Mouse (Mus musculus): ENCODE results near the gene Pik3c2b. TPM values are rescaled to one million over a fixed set of nuclear protein-coding genes. Genes with fewer than 3 reads are reported as not detected.

Gene Pik3c2b
- polyA plus RNA-seq, 1 experiment from 2014 or later: 13.8 TPM

DNA sequence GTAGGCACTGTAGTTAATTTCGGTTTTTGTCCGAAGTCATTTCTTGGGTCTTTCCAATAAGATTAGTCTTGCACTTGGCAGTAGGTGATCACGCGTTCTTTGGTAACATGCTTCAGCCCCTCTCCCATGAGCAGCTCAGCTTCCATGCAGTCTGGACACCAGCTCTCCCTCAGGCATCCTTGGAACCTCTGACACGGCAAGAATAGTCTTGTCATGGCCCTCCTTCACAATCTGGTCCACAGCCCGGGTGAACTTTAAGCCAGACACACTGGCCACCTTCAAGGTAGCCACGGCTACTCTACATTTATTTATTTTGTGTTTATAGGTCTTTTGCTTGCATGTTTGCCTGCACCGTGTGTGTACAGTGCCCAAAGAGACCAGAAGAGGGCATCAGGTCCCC lies 102.7 kb downstream of the Pik3c2b start:
- H3K4me3 ChIP-seq (ENCODE audit: low read depth, low read length): no peak overlapping the region
- H3K36me3 ChIP-seq (ENCODE audit: control insufficient read depth, insufficient read depth, low read length): no peaks in the 10 kb centered on the region
- WGBS: 94% methylated on average over 8 of the region's 8 CpGs
- no peak for ATAC-seq (ENCODE audit: insufficient number of reproducible peaks, insufficient read depth, low FRiP score, low read depth)
- H3K27ac ChIP-seq (ENCODE audit: low read length): no peak overlapping the region
- no peaks in the 10 kb centered on the region for H3K27me3 ChIP-seq (ENCODE audit: control insufficient read depth, insufficient read depth, low read length)
- no peaks in the 10 kb centered on the region for H3K4me1 ChIP-seq (ENCODE audit: control insufficient read depth, insufficient read depth, low read length)
- 0 out of 2 replicates have a peak, but pooled peaks cover 4% of the 10 kb centered on the region for H3K9me3 ChIP-seq (ENCODE audit: control insufficient read depth, low read depth, low read length)
- H3K4me2 ChIP-seq (replicated peaks; ENCODE audit: low read depth, low read length): no peak overlapping the region
- no peak overlapping the region for H3K9ac ChIP-seq (replicated peaks; ENCODE audit: low read depth, low read length)

GRCm38 (mm10) chr1:133150556-133150955 lies 105.1 kb downstream of the Pik3c2b start:
- no peak overlapping the region for H3K9ac ChIP-seq (replicated peaks; ENCODE audit: low read depth, low read length)
- H3K27me3 ChIP-seq (ENCODE audit: control insufficient read depth, insufficient read depth, low read length): no peaks in the 10 kb centered on the region
- ATAC-seq (ENCODE audit: insufficient number of reproducible peaks, insufficient read depth, low FRiP score, low read depth): no peak
- 0 out of 2 replicates have a peak, but pooled peaks cover 4% of the 10 kb centered on the region for H3K9me3 ChIP-seq (ENCODE audit: control insufficient read depth, low read depth, low read length)
- no peak overlapping the region for H3K4me2 ChIP-seq (replicated peaks; ENCODE audit: low read depth, low read length)
- 98% methylated on average over 2 of the region's 2 CpGs for WGBS
- H3K36me3 ChIP-seq (ENCODE audit: control insufficient read depth, insufficient read depth, low read length): no peaks in the 10 kb centered on the region
- H3K4me1 ChIP-seq (ENCODE audit: control insufficient read depth, insufficient read depth, low read length): no peaks in the 10 kb centered on the region
- H3K4me3 ChIP-seq (ENCODE audit: low read depth, low read length): no peak overlapping the region
- H3K27ac ChIP-seq (ENCODE audit: low read length): no peak overlapping the region

DNA sequence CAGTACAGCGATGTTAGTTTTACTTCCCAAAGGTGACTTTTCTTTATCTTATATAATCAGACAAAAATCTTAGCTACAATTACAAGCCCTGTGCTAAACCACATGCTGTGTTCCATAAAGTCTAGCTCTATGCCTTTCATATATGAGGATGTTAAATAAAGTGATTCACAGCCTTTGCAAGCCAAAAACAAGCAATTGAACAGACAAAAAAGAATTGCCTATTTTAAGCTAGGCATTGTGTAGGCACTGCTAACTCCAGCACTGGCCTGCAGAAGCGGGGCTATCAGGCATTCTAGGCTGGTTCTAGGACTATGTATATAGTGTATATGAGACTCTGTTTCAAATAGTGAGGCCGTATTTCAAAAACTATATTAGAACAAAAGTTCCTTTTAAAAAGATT lies 106.7 kb downstream of the Pik3c2b start:
- Histone ChIP-seq H3K4me1 (ENCODE audit: control insufficient read depth, insufficient read depth, low read length) (no peaks in the 10 kb centered on the region), H3K4me2 (replicated peaks; ENCODE audit: low read depth, low read length) (no peak overlapping the region), H3K27ac (ENCODE audit: low read length) (no peak overlapping the region), H3K36me3 (ENCODE audit: control insufficient read depth, insufficient read depth, low read length) (no peaks in the 10 kb centered on the region), H3K9ac (replicated peaks; ENCODE audit: low read depth, low read length) (no peak overlapping the region), H3K4me3 (ENCODE audit: low read depth, low read length) (no peak overlapping the region), H3K27me3 (ENCODE audit: control insufficient read depth, insufficient read depth, low read length) (no peaks in the 10 kb centered on the region), H3K9me3 (ENCODE audit: control insufficient read depth, low read depth, low read length) (0 out of 2 replicates have a peak, but pooled peaks cover 4% of the 10 kb centered on the region)
- WGBS: 80% methylated on average over 3 of the region's 3 CpGs
- ATAC-seq (ENCODE audit: insufficient number of reproducible peaks, insufficient read depth, low FRiP score, low read depth): no peak

- whole genome bisulfite sequencing: 77% methylated on average over 6 of the region's 6 CpGs
- Histone ChIP-seq H3K4me2 (replicated peaks; ENCODE audit: low read depth, low read length) (no peak overlapping the region), H3K4me3 (ENCODE audit: low read depth, low read length) (no peak overlapping the region), H3K9ac (replicated peaks; ENCODE audit: low read depth, low read length) (no peak overlapping the region), H3K9me3 (ENCODE audit: control insufficient read depth, low read depth, low read length) (no peaks in the 10 kb centered on the region), H3K27ac (ENCODE audit: low read length) (no peak overlapping the region), H3K27me3 (ENCODE audit: control insufficient read depth, insufficient read depth, low read length) (no peaks in the 10 kb centered on the region), H3K4me1 (ENCODE audit: control insufficient read depth, insufficient read depth, low read length) (peaks cover 7% of the 10 kb centered on the region), H3K36me3 (ENCODE audit: control insufficient read depth, insufficient read depth, low read length) (no peaks in the 10 kb centered on the region)
- no peak for ATAC-seq (ENCODE audit: insufficient number of reproducible peaks, insufficient read depth, low FRiP score, low read depth)
Observed at GRCm38 (mm10) chr1:133155270-133155669, 109.8 kb downstream of the Pik3c2b start.

Other genes starting within 250 kb of the Pik3c2b start
- 4.0 and 5.1 TPM in 2 replicates for gene Lrrn2, start 165.4 kb upstream of the Pik3c2b start, polyA plus RNA-seq (2014; fragmentation: Nextera tagmentation; extraction: Ambion mirVana)
- 69.7 and 71.6 TPM in 2 replicates for gene Mdm4, start 15.1 kb upstream of the Pik3c2b start, polyA plus RNA-seq (2014; fragmentation: Nextera tagmentation; extraction: Ambion mirVana)
- 43.2 and 45.4 TPM in 2 replicates for gene Ppp1r15b, start 85.5 kb downstream of the Pik3c2b start, polyA plus RNA-seq (2014; fragmentation: Nextera tagmentation; extraction: Ambion mirVana)
- gene Plekha6, start 118.5 kb downstream of the Pik3c2b start, polyA plus RNA-seq (2014; fragmentation: Nextera tagmentation; extraction: Ambion mirVana): 19.8 and 21.7 TPM in 2 replicates

Measured in stomach, embryonic 14.5 days (tissue).